Mouse (Mus musculus) bone marrow macrophage, adult 2 months (primary cell): ENCODE measurements around the gene Abca2.

Experiments
- CTCF ChIP-seq: IDR thresholded peaks from 2 replicates; pipeline ENCODE4 v1.5.1; 2012; ENCODE audit warnings: low read depth, mild to moderate bottlenecking, low read length, moderate library complexity
- POLR2A ChIP-seq: IDR thresholded peaks from 2 replicates; pipeline ENCODE4 v1.6.1; 2012; ENCODE audit warnings: mild to moderate bottlenecking, low read depth, low read length, borderline replicate concordance

- TF ChIP-seq POLR2A (no peak; the same call in 1 of the 2 replicates), CTCF (no peak)
Measured at GRCm38 (mm10) chr2:25422587-25423410, 5.7 kb upstream of the Abca2 start, which contains the start of gene Fut7.
